Mouse (Mus musculus) C2C12 (cell line): ENCODE data around the gene Bspry. TPM values are rescaled to one million over a fixed set of nuclear protein-coding genes. Genes with fewer than 3 reads are reported as not detected.

ENCODE experiments used
- H3K27me3 ChIP-seq: one replicate; pipeline ENCODE4 v1.6.1; 2011; ENCODE audit not compliant: control insufficient read depth, insufficient read depth, insufficient read length
- H3K36me3 ChIP-seq: one replicate; pipeline ENCODE4 v1.6.1; 2011; ENCODE audit not compliant: control insufficient read depth, insufficient read depth
- H3K4me3 ChIP-seq: one replicate; pipeline ENCODE4 v1.5.1; 2011; ENCODE audit warnings: mild to moderate bottlenecking, control low read depth; ENCODE audit not compliant: poor library complexity, insufficient read depth, severe bottlenecking
- H3K79me2 ChIP-seq: one replicate; pipeline ENCODE4 v1.6.1; 2011; ENCODE audit not compliant: control insufficient read depth, insufficient read depth
- H3K79me3 ChIP-seq: one replicate; pipeline ENCODE4 v1.6.1; 2011; ENCODE audit warnings: low read depth, control low read depth
- H3ac ChIP-seq: one replicate; pipeline ENCODE3; 2011; ENCODE audit warnings: low read depth; ENCODE audit not compliant: control insufficient read depth, insufficient read length
- CEBPB ChIP-seq: IDR thresholded peaks from one replicate; pipeline ENCODE4 v1.6.1; 2011; ENCODE audit warnings: low read depth, mild to moderate bottlenecking, control low read depth, moderate library complexity
- CTCF ChIP-seq: IDR thresholded peaks from one replicate; pipeline ENCODE4 v1.5.1; 2011; ENCODE audit not compliant: control insufficient read depth, insufficient read depth, insufficient read length
- FOSL1 ChIP-seq: IDR thresholded peaks from one replicate; pipeline ENCODE4 v1.8.0; 2011; ENCODE audit warnings: mild to moderate bottlenecking, low read length; ENCODE audit not compliant: poor library complexity, insufficient read depth, severe bottlenecking
- MAX ChIP-seq: IDR thresholded peaks from one replicate; pipeline ENCODE4 v1.6.1; 2011; ENCODE audit warnings: mild to moderate bottlenecking, control low read depth
- MYOD1 ChIP-seq: IDR thresholded peaks from one replicate; pipeline ENCODE4 v1.6.1; 2011; ENCODE audit warnings: low read depth; ENCODE audit not compliant: control insufficient read depth, insufficient read length
- MYOG ChIP-seq: IDR thresholded peaks from one replicate; pipeline ENCODE4 v1.6.1; 2011; ENCODE audit not compliant: control insufficient read depth, insufficient read length; ENCODE audit errors: extremely low read depth
- USF1 ChIP-seq: IDR thresholded peaks from one replicate; pipeline ENCODE4 v1.6.1; 2011; ENCODE audit warnings: low read depth, mild to moderate bottlenecking, control low read depth, moderate library complexity
- polyA plus RNA-seq: library from polyadenylated mRNA; unstranded; fragments of >200 nt; fragmentation: generic; extraction: Trizol; gene quantifications from one replicate; pipeline ENCODE4 v1.2.1, GENCODE M21; 2012; ENCODE audit warnings: missing spikeins

Bspry gene
- polyA plus RNA-seq, 1 experiment, result 0.25 TPM

DNA sequence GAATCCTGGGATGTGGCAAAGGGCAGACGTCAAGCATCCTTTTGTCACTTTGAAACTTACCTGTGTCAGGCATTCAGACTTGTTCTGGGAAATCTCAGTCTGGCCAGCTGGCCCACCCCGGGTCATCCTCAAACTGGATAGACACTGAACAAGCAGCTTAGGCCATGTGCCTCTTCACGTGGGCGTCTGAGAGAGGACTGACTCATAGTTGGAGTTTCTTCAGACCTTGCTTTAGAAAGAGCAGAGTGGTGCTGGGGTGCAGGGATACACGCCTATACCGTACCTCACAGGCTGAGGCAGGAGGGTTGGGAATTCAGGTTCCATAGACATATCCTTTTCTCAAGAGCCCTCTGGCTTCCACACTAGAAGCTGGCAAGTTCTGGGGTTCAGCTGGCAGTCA, 63.9 kb downstream of the Bspry start:
- no peaks in the 10 kb centered on the region for H3K27me3 ChIP-seq
- no peaks in the 10 kb centered on the region for H3K79me2 ChIP-seq
- TF ChIP-seq FOSL1 (no peak), USF1 (no peak), MYOG (no peak)
- H3K4me3 ChIP-seq, result no peak overlapping the region
- no peaks in the 10 kb centered on the region for H3K36me3 ChIP-seq
- no peaks in the 10 kb centered on the region for H3K79me3 ChIP-seq
- H3ac ChIP-seq, result no peak overlapping the region

DNA sequence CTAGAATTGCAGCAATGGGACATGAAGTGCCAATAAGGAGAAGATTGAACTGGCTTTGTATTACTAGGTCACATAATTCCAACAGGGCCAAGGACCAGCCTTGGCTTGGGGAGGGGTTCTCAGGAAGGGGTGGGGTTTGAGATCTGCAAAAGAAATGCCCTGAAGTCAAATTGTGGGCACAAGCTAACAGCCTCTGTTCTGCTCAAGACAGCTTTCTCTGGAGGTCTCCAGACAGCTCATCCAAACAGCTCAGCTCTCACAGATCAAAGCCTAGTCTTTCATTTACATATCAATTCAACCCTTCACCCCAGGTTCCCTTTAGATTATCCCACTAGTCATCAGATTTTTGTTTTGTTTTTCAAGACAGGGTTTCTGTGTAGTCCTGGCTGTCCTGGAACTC, 64.9 kb downstream of the Bspry start:
- Histone ChIP-seq H3K79me2 (no peaks in the 10 kb centered on the region), H3ac (no peak overlapping the region), H3K79me3 (no peaks in the 10 kb centered on the region), H3K27me3 (no peaks in the 10 kb centered on the region), H3K4me3 (no peak overlapping the region), H3K36me3 (no peaks in the 10 kb centered on the region)
- TF ChIP-seq MYOG (no peak), CEBPB (no peak), USF1 (no peak), MYOD1 (no peak), CTCF (no peak), MAX (no peak), FOSL1 (no peak)

Other genes starting within 250 kb of the Bspry start
- 0.47 TPM for gene Zfp37, start 249.0 kb upstream of the Bspry start, polyA plus RNA-seq
- gene Slc31a2, start 217.5 kb upstream of the Bspry start, polyA plus RNA-seq, result 3.1 TPM
- 13.2 TPM for gene Fkbp15, start 119.5 kb upstream of the Bspry start, polyA plus RNA-seq
- 17.0 TPM for gene Slc31a1, start 119.3 kb upstream of the Bspry start, polyA plus RNA-seq
- 70.2 TPM for gene Cdc26, start 71.4 kb upstream of the Bspry start, polyA plus RNA-seq
- 11.3 TPM for gene Prpf4, start 71.3 kb upstream of the Bspry start, polyA plus RNA-seq
- 0.84 TPM for gene Rnf183, start 44.8 kb upstream of the Bspry start, polyA plus RNA-seq
- gene Wdr31, start 9.2 kb upstream of the Bspry start, polyA plus RNA-seq, result 2.6 TPM
- gene Hdhd3, start 23.4 kb downstream of the Bspry start, polyA plus RNA-seq, result 19.7 TPM
- 147 TPM for gene Alad, start 39.9 kb downstream of the Bspry start, polyA plus RNA-seq
- 55.7 TPM for gene Pole3, start 45.0 kb downstream of the Bspry start, polyA plus RNA-seq
- gene 4933430I17Rik, start 45.3 kb downstream of the Bspry start, polyA plus RNA-seq, result 0.13 TPM
- gene Rgs3, start 79.8 kb downstream of the Bspry start, polyA plus RNA-seq, result 49.8 TPM